Mouse (Mus musculus) hindbrain, embryonic 12.5 days (tissue): ENCODE results near the gene Gpr12. TPM values are rescaled to one million over a fixed set of nuclear protein-coding genes. Genes with fewer than 3 reads are reported as not detected.
"Not testable (repeated sequence)": the region's sequence is repeated elsewhere in the genome, so short reads cannot be mapped to it uniquely, and the experiment has no call there.

Experiments used
- ATAC-seq: fragments of 200-750 bp; cut with Nextera tagmentation; 2 replicates; pipeline ENCODE4 v1.8.0; 2017; ENCODE audit warnings: moderate TSS enrichment; ENCODE audit not compliant: low FRiP score
- H3K27ac ChIP-seq: fragments of 300-500 bp; sonication (generic); 2 replicates; pipeline ENCODE4 v1.5.1; 2016; ENCODE audit warnings: mild to moderate bottlenecking
- H3K27me3 ChIP-seq: fragments of 300-500 bp; sonication (generic); 2 replicates; pipeline ENCODE4 v1.6.1; 2016; ENCODE audit warnings: mild to moderate bottlenecking
- H3K36me3 ChIP-seq: fragments of 300-500 bp; sonication (generic); 2 replicates; pipeline ENCODE4 v1.6.1; 2016; ENCODE audit warnings: mild to moderate bottlenecking
- H3K4me1 ChIP-seq: fragments of 300-500 bp; sonication (generic); 2 replicates; pipeline ENCODE4 v1.6.1; 2016
- H3K4me2 ChIP-seq: fragments of 300-500 bp; sonication (generic); replicated peaks from 2 replicates; pipeline ENCODE4 v1.6.1; 2016; ENCODE audit warnings: mild to moderate bottlenecking
- H3K4me3 ChIP-seq: fragments of 300-500 bp; sonication (generic); 2 replicates; pipeline ENCODE4 v1.5.1; 2016; ENCODE audit warnings: mild to moderate bottlenecking
- H3K9ac ChIP-seq: fragments of 300-500 bp; sonication (generic); 2 replicates; pipeline ENCODE4 v1.6.1; 2016; ENCODE audit warnings: mild to moderate bottlenecking, moderate library complexity
- H3K9me3 ChIP-seq: fragments of 300-500 bp; sonication (generic); replicated peaks from 2 replicates; pipeline ENCODE4 v1.6.1; 2016; ENCODE audit warnings: mild to moderate bottlenecking
- WGBS: fragments of 180-500 bp; shearing (Covaris S2); methylation state at CpG from one replicate; pipeline ENCODE4 v1.1.7; 2016; 5-methylcytosine and 5-hydroxymethylcytosine counted together
- polyA plus RNA-seq: library from polyadenylated mRNA; unstranded; fragments of >200 nt; fragmentation: Nextera tagmentation; extraction: Ambion mirVana; gene quantifications from 2 replicates; pipeline ENCODE4 v1.2.1, GENCODE M21; 2016

The Gpr12 gene
- polyA plus RNA-seq, 1 experiment from 2014 or later = 0.77 TPM

GRCm38 (mm10) chr5:146576668-146577067 is 8.4 kb downstream of the Gpr12 start:
- WGBS = 89% methylated on average over 3 of the region's 3 CpGs

GRCm38 (mm10) chr5:146572735-146573042 is 12.3 kb downstream of the Gpr12 start:
- H3K9me3 ChIP-seq, H3K4me2 ChIP-seq, H3K36me3 ChIP-seq, H3K4me1 ChIP-seq, H3K27me3 ChIP-seq, ATAC-seq, H3K27ac ChIP-seq, H3K4me3 ChIP-seq, H3K9ac ChIP-seq: not testable (repeated sequence)
- WGBS = 89% methylated on average over 4 of the region's 4 CpGs

More at GRCm38 (mm10) chr5:146576668-146577067, 8.4 kb downstream of the Gpr12 start:
- H3K9ac ChIP-seq = no peak overlapping the region
- no peak overlapping the region for H3K27ac ChIP-seq
- H3K4me3 ChIP-seq = no peak overlapping the region
- H3K4me2 ChIP-seq = no peak overlapping the region
- no peak for ATAC-seq
- peaks cover 7% of the 10 kb centered on the region for H3K27me3 ChIP-seq
- H3K9me3 ChIP-seq = no peaks in the 10 kb centered on the region
- no peaks in the 10 kb centered on the region for H3K36me3 ChIP-seq
- H3K4me1 ChIP-seq = no peaks in the 10 kb centered on the region

GRCm38 (mm10) chr5:146571830-146572734 is 13.0 kb downstream of the Gpr12 start:
- not testable (repeated sequence) for ATAC-seq, H3K9me3 ChIP-seq, H3K36me3 ChIP-seq, H3K9ac ChIP-seq, H3K27ac ChIP-seq, H3K4me1 ChIP-seq, H3K4me3 ChIP-seq, H3K27me3 ChIP-seq, H3K4me2 ChIP-seq
- 77% methylated on average over 6 of the region's 6 CpGs for WGBS

DNA sequence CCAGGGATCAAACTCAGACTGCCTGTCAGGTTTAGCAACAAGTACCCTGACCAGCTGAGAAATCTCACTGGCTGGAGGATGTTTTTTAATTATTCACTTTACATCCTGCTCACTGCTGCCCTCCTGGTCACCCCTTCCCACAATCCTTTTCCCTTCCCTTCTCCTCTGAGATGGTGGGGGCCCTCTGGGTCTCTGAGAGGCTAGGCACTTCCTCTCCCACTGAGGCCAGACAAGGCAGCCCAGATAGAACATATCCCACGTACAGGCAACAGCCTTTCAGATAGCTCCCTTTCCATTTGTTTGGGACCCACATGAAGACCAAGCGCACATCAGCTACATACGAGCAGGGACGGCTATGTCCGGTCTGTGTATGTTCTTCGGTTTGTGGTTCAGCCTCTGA is 14.9 kb downstream of the Gpr12 start:
- not testable (repeated sequence) for H3K27ac ChIP-seq, H3K4me1 ChIP-seq, H3K4me2 ChIP-seq, H3K9ac ChIP-seq, H3K9me3 ChIP-seq, ATAC-seq, H3K27me3 ChIP-seq, H3K4me3 ChIP-seq, H3K36me3 ChIP-seq
- 90% methylated on average over 6 of the region's 6 CpGs for WGBS

DNA sequence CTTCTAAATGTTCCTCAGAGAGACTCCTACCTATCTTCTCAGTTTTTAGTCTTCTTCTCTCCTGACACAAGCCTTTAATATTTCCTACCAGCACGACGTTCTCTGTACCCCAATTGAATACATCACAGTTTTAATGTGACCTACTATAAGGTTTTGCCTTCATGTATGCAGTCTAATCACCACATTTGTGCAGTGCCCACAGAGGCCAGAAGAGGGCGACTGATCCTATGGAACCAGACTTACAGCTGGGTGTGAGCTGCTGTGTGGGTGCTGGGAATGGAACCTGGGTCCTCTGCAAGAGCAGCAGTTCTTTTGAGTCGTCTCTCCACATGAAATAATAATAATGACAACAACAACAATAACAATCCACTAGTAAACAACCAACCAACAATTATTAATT is 18.0 kb downstream of the Gpr12 start:
- no peaks in the 10 kb centered on the region for H3K9me3 ChIP-seq
- no peak overlapping the region for H3K9ac ChIP-seq
- H3K4me1 ChIP-seq = no peaks in the 10 kb centered on the region
- no peaks in the 10 kb centered on the region for H3K27me3 ChIP-seq
- WGBS = 62% methylated on average over 4 of the region's 4 CpGs
- no peak overlapping the region for H3K27ac ChIP-seq
- no peak for ATAC-seq
- H3K36me3 ChIP-seq = no peaks in the 10 kb centered on the region
- H3K4me2 ChIP-seq = no peak overlapping the region
- H3K4me3 ChIP-seq = no peak overlapping the region

GRCm38 (mm10) chr5:146564259-146564658 is 20.8 kb downstream of the Gpr12 start:
- 90% methylated on average over 1 of the region's 1 CpGs for WGBS
- H3K4me2 ChIP-seq = no peak overlapping the region

DNA sequence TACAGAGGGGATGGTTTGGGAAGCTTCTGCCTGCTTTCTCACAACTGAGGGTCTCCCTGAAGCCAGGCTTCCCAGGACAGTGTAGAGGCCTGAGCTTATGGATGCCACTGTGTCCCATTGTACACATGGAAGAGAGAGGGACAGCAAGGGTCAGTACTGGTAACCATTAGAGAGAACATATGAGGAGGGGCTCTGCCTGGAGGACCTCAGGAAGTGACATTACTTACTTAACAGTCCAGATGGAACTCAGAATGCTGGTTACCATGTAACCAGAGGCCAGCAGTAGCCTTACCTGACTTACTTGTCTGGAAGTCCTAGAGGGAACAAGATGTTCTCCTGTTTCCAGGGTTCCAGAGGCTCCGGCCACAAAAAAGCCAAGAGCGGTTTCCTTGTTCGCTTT is 29.2 kb downstream of the Gpr12 start, which contains the start of gene Gm3415:
TSS of gene Gm3415 (plus strand) at position 301 of the 400 bp plus-strand sequence.
- ATAC-seq = not testable (repeated sequence)

More at GRCm38 (mm10) chr5:146564259-146564658, 20.8 kb downstream of the Gpr12 start:
- H3K36me3 ChIP-seq = no peaks in the 10 kb centered on the region
- no peaks in the 10 kb centered on the region for H3K4me1 ChIP-seq
- H3K9ac ChIP-seq = no peak overlapping the region
- H3K4me3 ChIP-seq = no peak overlapping the region
- no peaks in the 10 kb centered on the region for H3K27me3 ChIP-seq
- no peaks in the 10 kb centered on the region for H3K9me3 ChIP-seq
- H3K27ac ChIP-seq = no peak overlapping the region
- ATAC-seq = no peak

DNA sequence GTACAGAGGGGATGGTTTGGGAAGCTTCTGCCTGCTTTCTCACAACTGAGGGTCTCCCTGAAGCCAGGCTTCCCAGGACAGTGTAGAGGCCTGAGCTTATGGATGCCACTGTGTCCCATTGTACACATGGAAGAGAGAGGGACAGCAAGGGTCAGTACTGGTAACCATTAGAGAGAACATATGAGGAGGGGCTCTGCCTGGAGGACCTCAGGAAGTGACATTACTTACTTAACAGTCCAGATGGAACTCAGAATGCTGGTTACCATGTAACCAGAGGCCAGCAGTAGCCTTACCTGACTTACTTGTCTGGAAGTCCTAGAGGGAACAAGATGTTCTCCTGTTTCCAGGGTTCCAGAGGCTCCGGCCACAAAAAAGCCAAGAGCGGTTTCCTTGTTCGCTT is 47.7 kb downstream of the Gpr12 start, which contains the start of gene Gm3409:
TSS of gene Gm3409 (plus strand) at position 301 of the 400 bp plus-strand sequence.
- not testable (repeated sequence) for H3K4me2 ChIP-seq, H3K4me1 ChIP-seq, H3K27ac ChIP-seq, H3K4me3 ChIP-seq, H3K36me3 ChIP-seq, H3K9ac ChIP-seq, H3K9me3 ChIP-seq, H3K27me3 ChIP-seq, ATAC-seq
- WGBS = 96% methylated on average over 3 of the region's 3 CpGs

More for the DNA sequence above, 29.2 kb downstream of the Gpr12 start, which contains the start of gene Gm3415:
- H3K4me2 ChIP-seq, H3K9me3 ChIP-seq, H3K27ac ChIP-seq, H3K36me3 ChIP-seq, H3K27me3 ChIP-seq, H3K4me3 ChIP-seq, H3K4me1 ChIP-seq, H3K9ac ChIP-seq: not testable (repeated sequence)
- no CpG with 5 or more reads among the region's 3 CpGs for WGBS

Other genes with a start within 250 kb of the Gpr12 start
- gene Wasf3, start 200.3 kb downstream of the Gpr12 start, polyA plus RNA-seq = 10.0 TPM in 2 replicates
- gene Gm6408, start 103.3 kb downstream of the Gpr12 start, polyA plus RNA-seq = not detected in 2 replicates
- not detected in 2 replicates for gene Gm6370, start 93.9 kb downstream of the Gpr12 start, polyA plus RNA-seq
- gene 4930449I24Rik, start 82.8 kb downstream of the Gpr12 start, polyA plus RNA-seq = not detected in 2 replicates
- not detected in 2 replicates for gene Gm3402, start 71.1 kb downstream of the Gpr12 start, polyA plus RNA-seq
- gene Gm3404, start 59.4 kb downstream of the Gpr12 start, polyA plus RNA-seq = not detected in 2 replicates
- not detected in 2 replicates for gene Gm3409, start 47.6 kb downstream of the Gpr12 start, polyA plus RNA-seq
- not detected in 2 replicates for gene Gm3415, start 29.1 kb downstream of the Gpr12 start, polyA plus RNA-seq
- 21.0 and 21.5 TPM in 2 replicates for gene Usp12, start 209.8 kb upstream of the Gpr12 start, polyA plus RNA-seq
- 362 and 406 TPM in 2 replicates for gene Rpl21, start 247.7 kb upstream of the Gpr12 start, polyA plus RNA-seq